Mouse (Mus musculus) spleen, adult 2 months (tissue): ENCODE results near the gene Nop9.

Source experiments
- CTCF ChIP-seq: fragments of 200-500 bp; IDR thresholded peaks from 2 replicates; pipeline ENCODE4 v1.5.1; 2011; ENCODE audit warnings: mild to moderate bottlenecking, inconsistent platforms; ENCODE audit not compliant: insufficient read depth, insufficient read length, insufficient replicate concordance; ENCODE audit errors: extremely low read depth
- POLR2A ChIP-seq: fragments of 200-500 bp; IDR thresholded peaks from 2 replicates; pipeline ENCODE4 v1.6.1; 2011; ENCODE audit warnings: low read depth, low read length, inconsistent platforms

DNA sequence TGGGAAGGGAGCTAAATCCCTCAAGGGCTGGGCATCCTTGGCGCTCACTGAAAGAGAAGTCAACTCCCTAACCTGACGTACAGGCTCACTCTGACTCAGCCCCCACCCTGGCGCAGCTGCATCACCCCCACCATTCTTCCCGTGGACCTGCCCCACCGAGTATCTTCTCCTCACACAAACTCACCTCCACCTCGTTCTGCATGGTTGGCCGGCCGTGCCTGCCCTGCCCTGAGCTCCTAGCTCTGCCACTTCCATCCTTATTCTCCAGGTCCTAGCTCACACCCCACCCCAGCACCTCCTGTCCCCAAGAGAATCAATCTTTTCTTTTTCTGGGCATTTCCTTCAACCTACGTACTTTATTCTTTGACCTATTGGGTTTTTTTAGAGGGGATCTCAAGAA, 44.4 kb upstream of the Nop9 start:
- TF ChIP-seq POLR2A (no peak), CTCF (no peak)
